Mouse (Mus musculus): ENCODE results near the gene Pld1.

- TF ChIP-seq CTCF (conservative IDR thresholded peaks at IDR 0.05; ENCODE audit: low read length) (no peak), NANOG (IDR thresholded peaks at IDR 0.05; ENCODE audit: borderline replicate concordance, low read length) (no peak)
Observed at GRCm38 (mm10) chr3:27929219-27929618, 9.3 kb upstream of the Pld1 start.
